Mouse (Mus musculus): ENCODE measurements around the gene Rln1.

Rln1 gene

DNA sequence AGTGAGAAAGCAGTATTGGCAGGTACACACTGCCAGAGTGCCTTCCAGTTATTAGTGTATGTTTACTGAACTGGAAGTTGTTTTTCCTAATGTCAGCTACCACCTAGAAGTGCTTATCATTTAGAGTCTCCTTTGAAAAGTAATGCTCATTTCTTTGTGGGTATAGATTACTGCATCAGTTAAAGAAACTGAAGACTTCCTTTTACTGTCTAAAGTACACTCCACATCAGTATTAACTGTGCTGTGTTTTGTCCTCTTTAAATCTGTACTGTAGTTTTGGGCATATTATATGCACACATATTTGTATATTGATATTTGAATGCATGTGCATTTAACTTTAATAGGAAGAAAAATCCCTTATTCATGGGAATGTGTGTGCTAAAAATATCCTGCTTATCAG, 38.3 kb downstream of the Rln1 start:
- DNase-seq (ENCODE audit: low spot score): no peak

DNA sequence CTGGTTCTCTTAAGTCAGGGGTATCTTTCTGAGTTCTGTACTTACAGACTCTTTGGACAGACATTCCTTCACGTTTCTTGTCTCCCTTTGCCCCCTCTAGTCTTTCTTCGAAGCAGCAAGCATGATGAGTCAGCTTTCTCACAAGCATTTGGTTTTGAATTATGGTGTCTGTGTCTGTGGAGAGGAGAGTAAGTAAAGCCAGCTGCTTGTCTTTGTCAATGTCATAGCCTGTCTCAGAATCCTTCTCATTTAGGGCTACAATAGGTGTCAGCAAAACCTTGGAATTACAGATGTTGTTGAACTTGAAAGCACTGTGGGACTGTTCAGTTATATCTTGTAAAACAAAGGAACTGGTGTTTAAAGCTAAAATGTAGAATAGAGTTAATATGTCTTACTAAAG, 39.7 kb downstream of the Rln1 start:
- DNase-seq (ENCODE audit: low spot score): no peak

DNA sequence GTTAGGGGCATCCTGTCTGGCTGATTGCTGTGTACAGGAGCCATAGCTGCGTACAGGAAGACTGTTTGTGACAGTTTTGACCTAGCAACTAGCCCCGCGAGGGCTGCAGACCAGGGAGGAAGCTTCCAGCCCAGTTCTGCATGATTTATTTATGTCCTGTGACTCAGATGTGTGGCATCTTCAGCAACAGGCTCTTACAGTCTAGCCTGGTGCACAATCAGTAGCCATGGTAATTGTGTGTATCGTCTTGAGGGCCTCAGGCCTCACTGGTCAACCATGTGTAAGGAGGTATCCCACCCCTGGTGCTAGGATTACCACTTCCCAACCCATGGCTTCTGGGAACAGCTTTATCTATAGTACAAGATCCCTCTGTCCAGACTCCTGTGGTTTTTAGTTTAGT, 41.9 kb downstream of the Rln1 start:
- no peak for DNase-seq (ENCODE audit: low spot score)

DNA sequence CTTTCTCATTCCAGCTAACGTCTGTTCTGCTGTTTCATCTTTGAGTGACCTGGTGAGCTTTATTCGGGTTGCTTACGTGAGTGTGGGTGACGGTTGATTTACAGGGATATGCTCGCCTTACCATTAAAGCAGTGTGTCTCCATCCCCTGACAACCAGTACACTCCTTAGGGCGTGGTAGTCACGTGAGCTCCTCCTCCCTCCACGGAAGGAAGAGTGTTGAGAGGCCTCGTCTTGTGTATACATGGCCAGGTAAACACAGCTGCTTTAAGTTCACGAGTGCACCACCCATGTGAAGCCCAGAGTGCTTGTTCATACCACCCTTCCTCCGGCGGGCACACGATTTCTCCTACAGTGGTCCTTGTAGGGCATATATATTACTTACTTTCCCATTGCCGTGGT, 42.9 kb downstream of the Rln1 start:
- DNase-seq (ENCODE audit: low spot score): no peak

DNA sequence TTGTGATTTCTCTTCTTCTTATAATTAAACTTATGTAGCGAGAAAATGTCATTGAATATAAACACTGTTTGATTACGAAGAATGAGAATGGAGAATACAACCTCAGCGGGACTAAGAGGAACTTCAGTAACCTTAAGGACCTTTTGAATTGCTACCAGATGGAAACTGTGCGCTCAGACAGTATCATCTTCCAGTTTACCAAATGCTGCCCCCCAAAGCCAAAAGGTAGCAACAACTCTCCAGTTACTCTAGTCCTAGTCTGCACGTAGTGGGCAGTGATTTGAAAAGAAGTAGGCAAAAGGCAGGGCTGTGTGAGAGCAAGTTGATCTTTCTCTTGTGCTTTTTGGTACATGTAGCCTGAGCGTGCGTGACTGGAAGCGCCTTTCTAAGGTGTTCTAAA, 46.6 kb downstream of the Rln1 start:
- no peak for DNase-seq (ENCODE audit: low spot score)

DNA sequence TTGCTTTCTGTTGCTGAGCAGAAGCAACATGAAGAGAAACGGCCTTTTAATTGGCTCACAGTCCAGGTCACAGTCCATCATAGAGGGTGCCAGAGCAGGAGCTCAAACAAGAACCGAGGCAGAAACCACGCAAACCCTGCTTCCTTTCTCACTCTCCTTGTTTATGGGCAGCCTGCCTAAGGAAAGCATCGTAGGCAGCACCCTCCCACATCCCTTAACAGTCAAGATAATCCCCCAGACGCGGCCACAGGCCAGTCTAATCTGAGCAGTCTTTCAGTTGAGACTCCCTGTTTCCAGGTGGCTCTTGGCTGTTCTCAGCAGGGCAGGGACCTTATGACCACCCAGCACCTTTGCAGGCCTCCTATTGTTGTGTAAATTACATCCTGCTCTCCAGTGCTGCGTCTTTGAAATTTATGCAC, 49.0 kb downstream of the Rln1 start:
- DNase-seq (ENCODE audit: low spot score): no peak

Data from lung, postnatal 25 days (tissue).